Mouse (Mus musculus) adrenal gland, adult 10 weeks (tissue): Measurements from ENCODE around the gene Zfp235. TPM values are rescaled to one million over a fixed set of nuclear protein-coding genes. Genes with fewer than 3 reads are reported as not detected.

Experiments used
- polyA plus RNA-seq: library from polyadenylated mRNA; stranded (reverse); fragments of 350-450 nt; fragmentation: Illumina TruSeq; extraction: RNeasy Lipid Tissue Mini Kit (QIAGEN cat#74804); gene quantifications from one replicate; pipeline ENCODE4 v1.2.3, GENCODE M21; 2014; ENCODE audit warnings: low read depth, low replicate concordance

Zfp235 gene
- polyA plus RNA-seq, result 5.2 TPM

DNA sequence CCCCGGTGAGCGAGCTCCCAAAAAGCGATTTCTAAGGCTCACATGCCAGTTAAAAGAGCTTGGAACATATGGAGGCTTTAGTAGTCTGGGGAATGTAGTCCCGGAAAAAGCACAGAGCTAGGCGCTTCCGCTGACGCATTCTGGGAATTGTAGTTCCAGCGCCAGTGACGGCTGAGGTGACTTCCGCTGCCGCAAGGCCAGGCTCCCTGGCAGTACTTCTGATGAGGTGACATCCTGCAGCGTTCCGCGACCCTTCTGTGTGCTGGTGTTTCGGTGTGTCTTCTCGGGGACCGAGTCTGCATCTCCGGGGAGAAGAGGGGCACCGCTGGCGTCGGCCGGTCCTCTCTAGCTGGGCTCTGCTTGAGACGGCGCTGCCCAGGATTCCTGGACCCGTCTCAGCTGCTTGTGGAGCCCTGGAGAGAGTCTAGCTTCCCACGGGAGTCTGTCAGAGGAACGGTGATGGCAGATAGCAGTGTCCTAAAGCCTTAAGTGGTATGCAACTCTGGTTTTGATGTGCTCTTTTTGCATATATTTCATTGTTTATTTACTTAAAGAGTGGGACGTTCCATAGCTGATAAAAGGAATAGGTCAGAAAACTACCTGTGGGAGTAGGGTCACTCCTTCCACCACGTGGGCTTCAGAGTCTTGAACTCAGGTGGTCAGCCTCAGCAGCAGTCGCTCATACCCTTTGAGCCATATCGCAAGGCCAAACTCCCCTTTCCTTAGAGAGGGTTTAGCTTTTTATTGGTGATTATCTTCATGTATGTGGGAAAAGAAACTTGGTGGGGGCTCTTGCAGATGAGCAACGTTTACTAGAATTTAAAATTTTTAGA is at the start of gene Zfp235:
TSS of gene Zfp235 (plus strand) at position 174 of the 833 bp plus-strand sequence.

DNA sequence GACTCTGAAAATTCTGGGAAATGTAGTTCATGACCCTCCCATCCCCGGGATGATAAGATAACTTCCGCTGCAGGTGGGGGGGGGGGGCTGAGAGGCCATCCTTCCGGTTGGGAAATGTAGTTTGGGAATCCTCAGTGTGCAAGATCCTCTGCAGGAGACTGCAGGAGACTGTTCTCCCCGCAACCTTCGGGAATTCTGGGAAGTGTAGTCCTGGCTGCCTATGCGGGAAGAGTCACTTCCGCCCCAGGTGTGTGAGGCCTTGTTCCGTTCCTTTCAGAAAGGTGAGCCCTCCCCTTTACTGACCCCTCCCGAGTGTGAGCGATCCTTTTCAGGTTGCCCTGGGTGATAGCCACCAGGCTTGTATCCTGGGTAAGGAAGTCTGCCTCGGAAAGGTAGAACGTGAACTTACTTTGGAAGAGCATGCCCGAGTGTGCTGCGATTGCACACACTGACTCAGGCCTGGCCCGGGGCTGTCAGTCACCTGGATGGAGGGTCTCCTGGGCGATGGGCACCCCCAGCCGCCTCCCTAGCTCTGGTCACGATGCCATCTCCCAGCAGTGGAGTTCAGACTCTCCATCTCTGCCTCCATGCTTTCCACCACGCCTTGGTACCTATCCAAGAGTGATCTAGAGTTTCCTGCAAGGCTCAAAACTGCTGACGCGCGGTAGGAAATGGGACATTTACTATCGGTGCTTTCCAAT is 21.7 kb upstream of the Zfp235 start, which contains the start of gene Zfp112:
TSS of gene Zfp112 (plus strand) at position 159 of the 701 bp plus-strand sequence.

DNA sequence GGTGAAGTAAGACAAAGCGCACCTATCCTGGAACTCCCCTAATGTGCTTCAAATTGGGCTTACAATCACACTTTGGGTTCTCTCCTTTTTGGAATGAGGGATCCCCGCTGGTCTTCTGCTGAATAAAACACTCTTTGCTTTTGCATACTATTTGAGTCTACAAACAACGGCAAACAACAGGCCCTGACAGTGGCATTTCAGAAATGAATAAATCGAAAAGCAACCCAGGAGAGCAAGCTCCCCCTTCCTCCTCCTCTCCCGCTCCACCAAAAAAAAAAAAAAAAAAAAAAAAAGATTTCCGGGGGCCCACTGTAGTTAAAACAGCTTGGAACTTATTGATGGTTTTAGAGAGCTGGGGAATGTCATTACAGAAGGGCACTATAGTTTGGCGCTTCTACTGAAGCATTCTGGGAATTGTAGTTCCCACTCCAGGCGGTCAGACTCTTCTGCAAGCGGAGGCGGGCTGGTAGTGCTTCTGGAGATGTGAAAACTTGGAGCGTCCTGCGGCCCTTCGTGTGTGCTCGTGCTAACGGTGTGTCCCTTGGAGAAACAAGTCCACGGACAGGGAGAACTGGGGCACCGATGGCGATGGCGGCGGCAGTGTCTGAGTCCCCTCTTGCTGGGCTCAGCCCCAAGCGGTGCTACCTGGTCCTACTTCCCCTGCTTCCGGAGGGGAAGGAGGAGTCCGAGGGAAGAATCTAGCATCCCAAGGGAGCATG is 40.8 kb downstream of the Zfp235 start, which contains the start of gene Zfp114:
TSS of gene Zfp114 (plus strand) at position 443 of the 719 bp plus-strand sequence.

Other genes starting within 250 kb of the Zfp235 start
- not detected for gene Vmn1r178, start 242.2 kb upstream of the Zfp235 start, polyA plus RNA-seq
- not detected for gene Vmn1r179, start 207.2 kb upstream of the Zfp235 start, polyA plus RNA-seq
- not detected for gene Vmn1r180, start 183.5 kb upstream of the Zfp235 start, polyA plus RNA-seq
- gene Vmn1r181, start 159.6 kb upstream of the Zfp235 start, polyA plus RNA-seq, result not detected
- not detected for gene V1rd19, start 132.5 kb upstream of the Zfp235 start, polyA plus RNA-seq
- gene Vmn1r183, start 80.9 kb upstream of the Zfp235 start, polyA plus RNA-seq, result not detected
- gene Zfp180, start 52.2 kb upstream of the Zfp235 start, polyA plus RNA-seq, result 16.9 TPM
- 2.1 TPM for gene Zfp112, start 21.9 kb upstream of the Zfp235 start, polyA plus RNA-seq
- gene Zfp114, start 40.9 kb downstream of the Zfp235 start, polyA plus RNA-seq, result 0.41 TPM
- 7.2 TPM for gene Zfp111, start 77.3 kb downstream of the Zfp235 start, polyA plus RNA-seq
- 3.3 TPM for gene Zfp109, start 103.4 kb downstream of the Zfp235 start, polyA plus RNA-seq
- gene Zfp108, start 120.6 kb downstream of the Zfp235 start, polyA plus RNA-seq, result 2.3 TPM
- 2.1 TPM for gene Zfp93, start 136.3 kb downstream of the Zfp235 start, polyA plus RNA-seq
- gene Zfp61, start 167.1 kb downstream of the Zfp235 start, polyA plus RNA-seq, result 4.2 TPM
- gene Zfp94, start 182.5 kb downstream of the Zfp235 start, polyA plus RNA-seq, result 1.5 TPM
- not detected for gene Tescl, start 199.8 kb downstream of the Zfp235 start, polyA plus RNA-seq
- not detected for gene Lypd5, start 215.0 kb downstream of the Zfp235 start, polyA plus RNA-seq
- not detected for gene Kcnn4, start 236.1 kb downstream of the Zfp235 start, polyA plus RNA-seq